Mouse (Mus musculus): Measurements from ENCODE around the gene Gsta3.
"Not testable (repeated sequence)": the region's sequence is repeated elsewhere in the genome, so short reads cannot be mapped to it uniquely, and the experiment has no call there.

Gene Gsta3

GRCm38 (mm10) chr1:21253303-21253650 lies 12.9 kb downstream of the Gsta3 start:
- DNase-seq (ENCODE audit: low read depth), result no peak

- DNase-seq (ENCODE audit: low read depth), result no peak
These were observed 13.5 kb downstream of the Gsta3 start for GRCm38 (mm10) chr1:21253856-21254255.

- DNase-seq (ENCODE audit: low read depth), result no peak
These were observed 15.4 kb downstream of the Gsta3 start for GRCm38 (mm10) chr1:21255625-21256345.

DNA sequence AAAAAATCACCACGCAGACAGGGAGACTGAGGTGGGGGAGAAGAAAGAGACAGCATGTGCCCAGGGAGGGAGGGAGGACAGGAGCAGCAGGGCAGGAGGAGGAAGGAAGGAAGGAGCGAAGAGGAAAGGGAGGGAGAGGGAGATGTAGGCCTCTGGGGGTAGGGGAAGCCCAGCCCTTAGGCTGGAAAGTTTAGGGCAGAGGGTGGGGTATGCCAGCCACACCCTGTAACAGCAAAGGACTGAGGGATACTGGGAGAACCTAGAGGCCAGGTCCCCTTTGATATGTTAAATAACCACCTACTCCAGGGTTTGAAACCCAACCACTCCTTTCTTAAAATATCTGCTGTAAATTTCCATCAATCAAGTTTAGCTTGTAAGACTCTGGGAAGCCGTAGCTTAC lies 16.0 kb downstream of the Gsta3 start:
- no peak for DNase-seq (ENCODE audit: low read depth)

DNA sequence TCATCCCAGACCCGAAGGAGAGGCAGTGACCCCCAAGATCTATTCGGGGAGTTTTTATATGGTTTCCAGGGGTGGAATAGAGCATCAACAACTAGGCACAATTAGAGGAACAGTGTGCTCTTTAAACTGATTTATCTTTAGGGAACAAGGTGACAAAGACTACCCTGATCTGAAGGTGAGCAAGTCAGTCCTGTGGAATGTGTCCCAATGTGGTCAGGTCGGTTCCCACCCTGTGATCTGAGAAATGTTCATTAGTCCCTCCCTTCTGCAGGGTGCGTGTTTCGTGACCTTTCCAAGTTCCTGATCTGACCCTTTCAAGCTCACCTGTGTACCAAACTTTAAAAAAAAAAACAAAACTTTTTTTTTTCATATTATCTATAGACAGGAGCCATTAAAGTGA lies 16.5 kb downstream of the Gsta3 start:
- DNase-seq (ENCODE audit: low read depth), result no peak

DNA sequence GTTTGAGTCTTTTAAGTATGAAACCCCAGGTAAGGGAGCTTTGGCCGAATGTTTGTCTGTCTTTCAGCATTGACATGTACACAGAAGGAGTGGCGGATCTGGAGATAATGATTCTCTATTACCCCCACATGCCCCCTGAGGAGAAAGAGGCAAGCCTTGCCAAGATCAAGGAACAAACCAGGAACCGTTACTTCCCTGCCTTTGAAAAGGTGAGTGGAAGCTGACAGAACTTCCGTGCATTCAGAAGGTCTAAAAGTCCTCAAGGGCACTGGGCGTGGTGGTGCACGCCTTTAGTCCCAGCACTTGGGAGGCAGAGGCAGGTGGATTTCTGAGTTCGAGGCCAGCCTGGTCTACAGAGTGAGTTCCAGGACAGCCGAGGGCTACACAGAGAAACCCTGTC lies 19.6 kb downstream of the Gsta3 start:
- DNase-seq (ENCODE audit: low read depth), result not testable (repeated sequence)

DNA sequence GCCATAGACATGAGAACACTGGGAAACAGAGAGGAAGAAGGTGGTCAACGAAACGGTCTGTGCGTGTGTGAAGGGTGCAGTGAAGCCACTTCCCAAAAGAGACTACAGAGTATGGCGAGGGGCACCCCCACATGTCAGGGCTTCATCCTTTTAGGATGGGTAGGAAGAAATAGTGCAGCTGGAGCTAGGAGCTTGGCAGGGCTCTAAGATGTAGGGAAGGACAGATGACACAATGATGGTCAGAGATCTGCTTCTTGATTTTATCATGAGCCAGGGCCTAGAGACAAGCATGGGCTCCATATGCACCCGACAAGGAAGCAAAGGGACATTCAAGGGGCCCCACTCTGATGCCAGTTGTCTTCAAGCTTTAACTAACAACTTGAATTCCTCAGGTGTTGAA lies 22.0 kb downstream of the Gsta3 start:
- DNase-seq (ENCODE audit: low read depth), result no peak

GRCm38 (mm10) chr1:21263986-21264385 lies 23.6 kb downstream of the Gsta3 start:
- no peak for DNase-seq (ENCODE audit: low read depth)

DNA sequence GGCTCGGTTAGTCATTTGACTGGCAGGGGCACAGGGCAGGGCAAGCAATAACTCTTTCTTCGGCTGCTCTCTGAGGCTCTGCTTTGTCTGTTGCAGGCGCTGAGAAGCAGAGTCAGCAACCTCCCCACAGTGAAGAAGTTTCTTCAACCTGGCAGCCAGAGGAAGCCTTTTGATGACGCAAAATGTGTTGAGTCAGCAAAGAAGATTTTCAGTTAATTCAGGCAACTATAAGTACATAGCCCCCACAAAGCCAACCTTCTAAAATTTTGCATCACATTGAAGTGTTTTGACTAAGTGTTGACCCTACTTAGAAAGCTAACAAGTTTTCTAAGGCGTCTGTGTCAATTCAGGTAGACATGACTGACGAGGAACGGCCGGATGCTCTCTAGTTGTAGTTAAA lies 24.4 kb downstream of the Gsta3 start:
- no peak for DNase-seq (ENCODE audit: low read depth)

- no peak for DNase-seq (ENCODE audit: low read depth)
These were observed 26.4 kb downstream of the Gsta3 start for GRCm38 (mm10) chr1:21266766-21267165.

- not testable (repeated sequence) for DNase-seq (ENCODE audit: low read depth)
These were observed 27.1 kb downstream of the Gsta3 start for GRCm38 (mm10) chr1:21267466-21267865.

GRCm38 (mm10) chr1:21271343-21272055 lies 31.1 kb downstream of the Gsta3 start:
- DNase-seq (ENCODE audit: low read depth), result peak; percentile 17

GRCm38 (mm10) chr1:21272056-21272431 lies 31.7 kb downstream of the Gsta3 start:
- no peak for DNase-seq (ENCODE audit: low read depth)

GRCm38 (mm10) chr1:21273091-21273490 lies 32.7 kb downstream of the Gsta3 start:
- DNase-seq (ENCODE audit: low read depth), result no peak

GRCm38 (mm10) chr1:21274437-21275040 lies 34.1 kb downstream of the Gsta3 start:
- DNase-seq (ENCODE audit: low read depth), result no peak

DNA sequence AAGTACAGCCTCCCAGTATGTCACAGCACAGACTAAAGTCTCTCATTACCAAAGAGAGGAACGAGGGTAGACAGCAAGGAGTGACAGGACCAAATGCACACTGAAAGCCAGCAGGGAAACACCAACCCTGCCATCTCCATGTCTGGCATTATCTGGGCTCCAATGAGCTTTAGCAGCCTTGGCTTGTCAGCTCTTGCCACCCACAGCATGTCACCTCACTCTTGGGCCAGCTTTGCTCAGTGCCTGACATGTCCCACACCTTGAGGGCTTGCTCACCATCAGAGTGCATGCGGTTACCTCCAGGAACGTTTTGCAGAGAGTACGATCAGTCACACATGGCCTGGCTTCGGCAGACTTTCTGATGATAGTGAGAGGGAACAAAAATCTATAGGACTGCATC lies 35.0 kb downstream of the Gsta3 start:
- not testable (repeated sequence) for DNase-seq (ENCODE audit: low read depth)

DNA sequence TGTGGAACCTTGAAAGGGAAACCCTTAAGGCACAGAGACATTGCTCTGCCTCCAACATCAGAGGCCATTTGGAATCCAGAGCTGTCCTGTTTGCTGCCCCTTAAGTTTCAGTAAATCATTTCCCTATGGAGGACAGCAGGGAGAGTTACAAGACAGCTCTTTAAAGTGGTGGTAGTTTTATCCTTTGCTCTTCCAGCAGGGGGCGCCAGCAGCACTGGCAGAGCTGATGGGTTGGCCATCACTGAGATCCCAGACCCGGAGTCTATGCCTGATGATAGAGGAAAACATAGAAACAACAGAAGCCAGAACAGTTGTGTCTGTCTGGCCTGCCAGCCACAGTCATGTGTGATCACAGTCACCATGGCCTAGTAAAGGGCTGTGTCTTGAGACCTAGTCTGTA lies 35.8 kb downstream of the Gsta3 start:
- not testable (repeated sequence) for DNase-seq (ENCODE audit: low read depth)

DNA sequence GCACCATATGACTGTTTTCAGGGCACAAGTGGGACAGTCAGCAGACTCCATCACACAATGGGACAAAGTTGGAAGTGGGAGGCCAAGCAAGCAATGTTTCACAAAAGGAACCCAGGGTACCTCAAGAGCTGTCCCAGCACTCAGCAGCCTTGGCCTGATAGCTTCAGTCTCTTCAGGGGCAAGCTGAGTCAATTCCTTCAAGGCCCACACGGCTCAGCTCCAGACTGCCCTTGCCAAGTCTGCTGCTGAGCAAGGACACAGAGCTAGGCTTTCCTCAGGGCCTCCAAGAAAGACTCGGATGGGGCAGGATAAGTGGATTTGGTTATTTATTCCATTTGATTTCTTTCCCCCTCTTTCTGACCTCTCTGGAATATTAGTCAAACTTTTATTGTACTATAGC lies 39.9 kb downstream of the Gsta3 start:
- DNase-seq (ENCODE audit: low read depth), result no peak

DNA sequence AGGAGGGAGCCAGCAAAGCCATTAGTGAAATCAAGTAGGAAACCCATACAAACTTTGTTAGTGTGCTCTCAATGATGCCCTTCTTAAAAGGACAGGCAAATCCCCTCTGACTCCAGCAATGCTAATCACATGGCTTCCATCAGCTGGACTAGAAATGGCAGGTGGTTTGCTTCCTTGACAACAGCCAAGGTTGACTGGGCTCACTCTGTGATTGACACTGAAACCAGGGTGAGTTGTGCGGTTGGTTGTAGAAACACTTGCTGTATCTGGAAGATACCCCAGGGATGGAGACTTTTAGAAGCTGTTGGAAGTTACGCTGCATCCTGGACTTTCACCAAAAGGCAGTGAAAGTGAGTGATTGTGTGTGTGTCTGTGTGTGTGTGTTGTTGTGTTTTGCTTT lies 44.3 kb downstream of the Gsta3 start:
- DNase-seq (ENCODE audit: low read depth), result not testable (repeated sequence)

DNA sequence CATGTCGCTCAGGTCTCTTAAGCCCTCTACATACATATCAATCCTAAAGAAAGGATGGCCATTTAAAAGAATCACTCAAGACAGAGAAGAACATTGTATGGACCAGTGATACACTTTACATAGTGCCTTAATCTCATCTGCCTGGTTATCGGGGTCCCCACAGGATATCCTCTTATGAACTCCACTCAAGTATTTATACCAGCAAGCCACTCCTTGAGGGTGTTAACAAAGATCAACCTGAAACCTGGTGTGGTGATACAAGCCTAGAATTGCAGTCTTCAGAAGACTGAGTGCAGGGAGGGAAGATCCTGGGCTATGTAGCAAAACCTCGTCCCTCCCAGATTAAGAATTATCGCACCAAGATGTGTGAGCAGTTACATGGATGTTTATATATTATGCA lies 51.0 kb downstream of the Gsta3 start:
- DNase-seq (ENCODE audit: low read depth), result no peak

DNA sequence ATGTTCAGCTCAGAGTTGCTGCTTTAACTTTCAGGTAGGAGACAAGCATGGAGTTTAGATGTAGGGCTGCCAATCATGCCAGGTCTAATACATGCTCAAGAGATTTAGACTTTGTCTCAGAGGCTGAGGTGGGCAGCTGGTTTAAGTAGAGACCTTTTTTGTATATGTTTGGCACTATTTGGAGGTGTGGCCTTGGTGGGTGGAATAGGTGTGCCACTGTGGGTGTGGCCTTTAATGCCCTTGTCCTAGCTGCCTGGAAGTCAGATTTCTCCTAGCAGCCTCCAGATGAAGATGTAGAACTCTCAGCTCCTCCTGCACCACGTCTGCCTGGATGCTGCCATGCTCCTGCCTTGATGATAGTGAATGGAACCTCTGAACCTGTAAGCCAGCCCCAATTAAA lies 52.2 kb downstream of the Gsta3 start:
- no peak for DNase-seq (ENCODE audit: low read depth)

- no peak for DNase-seq (ENCODE audit: low read depth)
These were observed 55.8 kb downstream of the Gsta3 start for GRCm38 (mm10) chr1:21296169-21296568.

DNA sequence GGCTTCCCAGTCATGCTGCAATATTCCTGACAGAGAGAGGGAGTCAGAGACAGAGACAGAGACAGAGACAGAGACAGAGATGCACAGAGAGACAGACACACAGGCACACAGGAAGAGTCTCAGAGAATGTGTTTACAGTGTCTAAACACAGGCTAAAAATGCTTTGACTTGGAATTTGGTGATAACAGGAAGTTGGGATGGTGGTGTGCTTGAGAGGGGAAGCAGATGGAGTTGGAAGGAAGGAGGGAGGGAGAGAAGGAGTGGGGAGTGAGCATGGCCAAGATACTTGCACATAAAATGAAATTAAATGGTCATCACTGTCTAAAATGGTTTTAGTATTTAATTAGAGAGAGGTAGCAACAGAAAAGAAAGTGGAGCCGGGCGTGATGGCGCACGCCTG lies 57.7 kb downstream of the Gsta3 start:
- DNase-seq (ENCODE audit: low read depth), result no peak

Measured in c-Kit-positive CD71-positive TER-119-negative erythroid progenitor cells, embryonic 14.5 days (primary cell).